Mouse (Mus musculus) forebrain, embryonic 15.5 days (tissue): ENCODE results near the gene Gucy1b1. TPM values are rescaled to one million over a fixed set of nuclear protein-coding genes. Genes with fewer than 3 reads are reported as not detected.

Experiments
- ATAC-seq: fragments of 200-750 bp; cut with Nextera tagmentation; replicated peaks from 2 replicates; pipeline ENCODE4 v1.8.0; 2017; ENCODE audit warnings: mild to moderate bottlenecking, moderate TSS enrichment, moderate library complexity
- H3K27ac ChIP-seq: fragments of 300-500 bp; sonication (generic); replicated peaks from 2 replicates; pipeline ENCODE4 v1.5.1; 2015; ENCODE audit warnings: mild to moderate bottlenecking, inconsistent platforms
- H3K27me3 ChIP-seq: fragments of 300-500 bp; sonication (generic); 2 replicates; pipeline ENCODE4 v1.6.1; 2015; ENCODE audit warnings: inconsistent platforms
- H3K36me3 ChIP-seq: fragments of 300-500 bp; sonication (generic); 2 replicates; pipeline ENCODE4 v1.6.1; 2015; ENCODE audit warnings: mild to moderate bottlenecking, inconsistent platforms
- H3K4me1 ChIP-seq: fragments of 300-500 bp; sonication (generic); 2 replicates; pipeline ENCODE4 v1.6.1; 2015; ENCODE audit warnings: inconsistent platforms
- H3K4me2 ChIP-seq: fragments of 300-500 bp; sonication (generic); replicated peaks from 2 replicates; pipeline ENCODE4 v1.6.1; 2015; ENCODE audit warnings: mild to moderate bottlenecking, inconsistent platforms
- H3K4me3 ChIP-seq: fragments of 300-500 bp; sonication (generic); 2 replicates; pipeline ENCODE4 v1.5.1; 2015; ENCODE audit warnings: mild to moderate bottlenecking, inconsistent platforms
- H3K9ac ChIP-seq: fragments of 300-500 bp; sonication (generic); replicated peaks from 2 replicates; pipeline ENCODE4 v1.6.1; 2015; ENCODE audit warnings: mild to moderate bottlenecking, inconsistent platforms
- H3K9me3 ChIP-seq: fragments of 300-500 bp; sonication (generic); 2 replicates; pipeline ENCODE4 v1.6.1; 2016; ENCODE audit warnings: inconsistent platforms
- WGBS: fragments of 180-500 bp; shearing (Covaris S2); methylation state at CpG from one replicate; pipeline ENCODE4 v1.1.7; 2015; ENCODE audit warnings: mixed read lengths; 5-methylcytosine and 5-hydroxymethylcytosine counted together
- polyA plus RNA-seq: library from polyadenylated mRNA; unstranded; fragments of >200 nt; fragmentation: Nextera tagmentation; extraction: Ambion mirVana; gene quantifications from 2 replicates; pipeline ENCODE4 v1.2.1, GENCODE M21; 2015

Gucy1b1 gene
- polyA plus RNA-seq, 1 experiment from 2014 or later, result 60.4 TPM

- H3K9me3 ChIP-seq, result no peaks in the 10 kb centered on the region
- H3K4me2 ChIP-seq, result no peak overlapping the region
- no peak overlapping the region for H3K9ac ChIP-seq
- WGBS, result 63% methylated on average over 5 of the region's 5 CpGs
- peaks cover 5% of the 10 kb centered on the region; the same call in 1 of the 2 replicates for H3K4me1 ChIP-seq
- ATAC-seq, result no peak
- no peaks in the 10 kb centered on the region for H3K36me3 ChIP-seq
- no peak overlapping the region for H3K27ac ChIP-seq
- no peak overlapping the region for H3K4me3 ChIP-seq
- H3K27me3 ChIP-seq, result no peaks in the 10 kb centered on the region
Measured at GRCm38 (mm10) chr3:82054283-82054974, 20.1 kb downstream of the Gucy1b1 start.

GRCm38 (mm10) chr3:82052029-82052428 lies 22.5 kb downstream of the Gucy1b1 start:
- H3K36me3 ChIP-seq, result no peaks in the 10 kb centered on the region
- no peaks in the 10 kb centered on the region for H3K27me3 ChIP-seq
- H3K4me3 ChIP-seq, result no peak overlapping the region
- no peaks in the 10 kb centered on the region for H3K9me3 ChIP-seq
- WGBS, result 36% methylated on average over 2 of the region's 2 CpGs
- no peak; the same call in 1 of the 2 replicates for ATAC-seq
- no peak overlapping the region for H3K9ac ChIP-seq
- peak overlapping the region; percentile 46; the same call in 1 of the 2 replicates for H3K27ac ChIP-seq
- no peak overlapping the region for H3K4me2 ChIP-seq
- peaks cover 15% of the 10 kb centered on the region for H3K4me1 ChIP-seq

GRCm38 (mm10) chr3:82051468-82051867 lies 23.0 kb downstream of the Gucy1b1 start:
- ATAC-seq, result peak; percentile 75; the same call in 1 of the 2 replicates
- H3K27me3 ChIP-seq, result no peaks in the 10 kb centered on the region

GRCm38 (mm10) chr3:82048681-82049080 lies 25.8 kb downstream of the Gucy1b1 start:
- Histone ChIP-seq H3K27me3 (no peaks in the 10 kb centered on the region), H3K4me2 (no peak overlapping the region), H3K4me1 (peaks cover 15% of the 10 kb centered on the region), H3K36me3 (peaks cover 5% of the 10 kb centered on the region; the same call in 1 of the 2 replicates), H3K9ac (no peak overlapping the region), H3K9me3 (no peaks in the 10 kb centered on the region), H3K27ac (0 out of 2 replicates have a peak overlapping the region, but pooled peaks have one; percentile 19), H3K4me3 (no peak overlapping the region)
- 50% methylated on average over 7 of the region's 7 CpGs for WGBS
- ATAC-seq, result no peak

More at GRCm38 (mm10) chr3:82051468-82051867, 23.0 kb downstream of the Gucy1b1 start:
- peaks cover 15% of the 10 kb centered on the region for H3K4me1 ChIP-seq
- no peak overlapping the region for H3K9ac ChIP-seq
- H3K27ac ChIP-seq, result 0 out of 2 replicates have a peak overlapping the region, but pooled peaks have one; percentile 46
- H3K36me3 ChIP-seq, result no peaks in the 10 kb centered on the region
- H3K4me2 ChIP-seq, result no peak overlapping the region
- H3K4me3 ChIP-seq, result no peak overlapping the region
- no peaks in the 10 kb centered on the region for H3K9me3 ChIP-seq

GRCm38 (mm10) chr3:82048078-82048477 lies 26.4 kb downstream of the Gucy1b1 start:
- no peak for ATAC-seq
- WGBS, result 50% methylated on average over 4 of the region's 4 CpGs

GRCm38 (mm10) chr3:82047100-82047753 lies 27.3 kb downstream of the Gucy1b1 start:
- ATAC-seq, result peak; percentile 79
- no peaks in the 10 kb centered on the region for H3K9me3 ChIP-seq
- peaks cover 5% of the 10 kb centered on the region; the same call in 1 of the 2 replicates for H3K36me3 ChIP-seq
- no peak overlapping the region for H3K4me3 ChIP-seq
- H3K9ac ChIP-seq, result no peak overlapping the region
- H3K27me3 ChIP-seq, result no peaks in the 10 kb centered on the region
- peaks cover 14% of the 10 kb centered on the region for H3K4me1 ChIP-seq
- no peak overlapping the region for H3K4me2 ChIP-seq
- WGBS, result 27% methylated on average over 8 of the region's 8 CpGs
- H3K27ac ChIP-seq, result no peak overlapping the region

More at GRCm38 (mm10) chr3:82048078-82048477, 26.4 kb downstream of the Gucy1b1 start:
- no peak overlapping the region for H3K9ac ChIP-seq
- no peak overlapping the region for H3K4me2 ChIP-seq
- no peaks in the 10 kb centered on the region for H3K27me3 ChIP-seq
- peaks cover 5% of the 10 kb centered on the region; the same call in 1 of the 2 replicates for H3K36me3 ChIP-seq
- peaks cover 15% of the 10 kb centered on the region for H3K4me1 ChIP-seq
- H3K4me3 ChIP-seq, result no peak overlapping the region
- no peaks in the 10 kb centered on the region for H3K9me3 ChIP-seq
- H3K27ac ChIP-seq, result no peak overlapping the region

GRCm38 (mm10) chr3:82046087-82046486 lies 28.4 kb downstream of the Gucy1b1 start:
- Histone ChIP-seq H3K4me2 (no peak overlapping the region), H3K9me3 (no peaks in the 10 kb centered on the region), H3K4me3 (no peak overlapping the region), H3K36me3 (peaks cover 5% of the 10 kb centered on the region; the same call in 1 of the 2 replicates), H3K27me3 (no peaks in the 10 kb centered on the region), H3K9ac (no peak overlapping the region), H3K27ac (peak overlapping the region; percentile 4), H3K4me1 (peaks cover 11% of the 10 kb centered on the region)
- ATAC-seq, result no peak; the same call in 1 of the 2 replicates
- 71% methylated on average over 8 of the region's 8 CpGs for WGBS

GRCm38 (mm10) chr3:82044902-82045301 lies 29.6 kb downstream of the Gucy1b1 start:
- no peaks in the 10 kb centered on the region for H3K9me3 ChIP-seq
- H3K36me3 ChIP-seq, result peaks cover 5% of the 10 kb centered on the region; the same call in 1 of the 2 replicates
- H3K27ac ChIP-seq, result no peak overlapping the region
- H3K4me2 ChIP-seq, result no peak overlapping the region
- peaks cover 11% of the 10 kb centered on the region for H3K4me1 ChIP-seq
- no peak for ATAC-seq
- H3K4me3 ChIP-seq, result no peak overlapping the region
- 88% methylated on average over 5 of the region's 5 CpGs for WGBS
- H3K27me3 ChIP-seq, result no peaks in the 10 kb centered on the region
- H3K9ac ChIP-seq, result no peak overlapping the region

- H3K27ac ChIP-seq, result no peak overlapping the region
Measured at GRCm38 (mm10) chr3:82043676-82044075, 30.8 kb downstream of the Gucy1b1 start.

GRCm38 (mm10) chr3:82036262-82037044 lies 38.0 kb downstream of the Gucy1b1 start:
- no peaks in the 10 kb centered on the region for H3K4me1 ChIP-seq
- WGBS, result 75% methylated on average over 2 of the region's 2 CpGs
- no peak overlapping the region for H3K4me3 ChIP-seq
- no peak overlapping the region for H3K9ac ChIP-seq
- H3K27ac ChIP-seq, result no peak overlapping the region
- H3K36me3 ChIP-seq, result peaks cover 21% of the 10 kb centered on the region
- no peaks in the 10 kb centered on the region for H3K9me3 ChIP-seq
- H3K27me3 ChIP-seq, result no peaks in the 10 kb centered on the region
- no peak overlapping the region for H3K4me2 ChIP-seq
- no peak for ATAC-seq

More at GRCm38 (mm10) chr3:82043676-82044075, 30.8 kb downstream of the Gucy1b1 start:
- Histone ChIP-seq H3K9me3 (no peaks in the 10 kb centered on the region), H3K4me3 (no peak overlapping the region), H3K4me1 (peaks cover 6% of the 10 kb centered on the region), H3K9ac (no peak overlapping the region), H3K4me2 (no peak overlapping the region), H3K36me3 (peaks cover 12% of the 10 kb centered on the region; the same call in 1 of the 2 replicates), H3K27me3 (no peaks in the 10 kb centered on the region)
- ATAC-seq, result no peak
- 83% methylated on average over 6 of the region's 6 CpGs for WGBS

- H3K9me3 ChIP-seq, result no peaks in the 10 kb centered on the region
- no peak for ATAC-seq
- H3K4me1 ChIP-seq, result no peaks in the 10 kb centered on the region
- H3K27me3 ChIP-seq, result no peaks in the 10 kb centered on the region
- H3K4me2 ChIP-seq, result no peak overlapping the region
- 86% methylated on average over 1 of the region's 1 CpGs for WGBS
- no peak overlapping the region for H3K27ac ChIP-seq
- no peak overlapping the region for H3K9ac ChIP-seq
- peaks cover 11% of the 10 kb centered on the region; the same call in 1 of the 2 replicates for H3K36me3 ChIP-seq
- no peak overlapping the region for H3K4me3 ChIP-seq
Measured at GRCm38 (mm10) chr3:82030008-82030748, 44.3 kb downstream of the Gucy1b1 start.
